Mouse (Mus musculus): Measurements from ENCODE around the gene Gcnt4. TPM values are rescaled to one million over a fixed set of nuclear protein-coding genes. Genes with fewer than 3 reads are reported as not detected.
"Not testable (repeated sequence)": the region's sequence is repeated elsewhere in the genome, so short reads cannot be mapped to it uniquely, and the experiment has no call there.

Gcnt4 gene
- 0.34 and 0.40 TPM in 2 replicates for polyA plus RNA-seq (2016; fragmentation: Nextera tagmentation; extraction: Ambion mirVana)

GRCm38 (mm10) chr13:96923999-96924961, at the start of gene Gcnt4:
TSS of gene Gcnt4 (plus strand) at chr13:96924689.
- peak; percentile 74 for ATAC-seq (ENCODE audit: low FRiP score)

GRCm38 (mm10) chr13:96878220-96879057, 46.0 kb upstream of the Gcnt4 start:
- H3K9me3 ChIP-seq (replicated peaks): no peaks in the 10 kb centered on the region
- ATAC-seq (ENCODE audit: low FRiP score): no peak
- H3K4me2 ChIP-seq (replicated peaks): no peak overlapping the region
- H3K27me3 ChIP-seq: no peaks in the 10 kb centered on the region
- H3K27ac ChIP-seq: no peak overlapping the region
- H3K4me3 ChIP-seq: no peak overlapping the region
- H3K9ac ChIP-seq: no peak overlapping the region
- no peaks in the 10 kb centered on the region for H3K36me3 ChIP-seq
- 73% methylated on average over 12 of the region's 12 CpGs for WGBS
- no peaks in the 10 kb centered on the region for H3K4me1 ChIP-seq

More at GRCm38 (mm10) chr13:96923999-96924961, at the start of gene Gcnt4:
- Histone ChIP-seq H3K4me1 (peaks cover 24% of the 10 kb centered on the region), H3K36me3 (no peaks in the 10 kb centered on the region), H3K27me3 (peaks cover 48% of the 10 kb centered on the region), H3K4me3 (peak within 1 kb of the TSS; percentile 68), H3K9ac (peak within 1 kb of the TSS; percentile 64), H3K4me2 (replicated peaks) (peak within 1 kb of the TSS; percentile 100), H3K27ac (no peak within 1 kb of the TSS), H3K9me3 (replicated peaks) (no peaks in the 10 kb centered on the region)
- 9% methylated on average over 56 of the region's 56 CpGs for WGBS

GRCm38 (mm10) chr13:96884534-96884933, 40.0 kb upstream of the Gcnt4 start:
- H3K27ac ChIP-seq: no peak overlapping the region
- H3K4me3 ChIP-seq: no peak overlapping the region
- no peak overlapping the region for H3K4me2 ChIP-seq (replicated peaks)
- no peaks in the 10 kb centered on the region for H3K9me3 ChIP-seq (replicated peaks)
- H3K9ac ChIP-seq: no peak overlapping the region
- H3K4me1 ChIP-seq: no peaks in the 10 kb centered on the region
- WGBS: 28% methylated on average over 1 of the region's 1 CpGs
- no peaks in the 10 kb centered on the region for H3K36me3 ChIP-seq
- no peak for ATAC-seq (ENCODE audit: low FRiP score)
- no peaks in the 10 kb centered on the region for H3K27me3 ChIP-seq

GRCm38 (mm10) chr13:96889985-96890384, 34.5 kb upstream of the Gcnt4 start:
- no peak overlapping the region for H3K4me3 ChIP-seq
- 65% methylated on average over 2 of the region's 2 CpGs for WGBS

GRCm38 (mm10) chr13:96895144-96895543, 29.3 kb upstream of the Gcnt4 start:
- H3K9ac ChIP-seq: no peak overlapping the region
- no peak overlapping the region for H3K4me3 ChIP-seq
- WGBS: 89% methylated on average over 2 of the region's 2 CpGs
- no peaks in the 10 kb centered on the region for H3K36me3 ChIP-seq
- H3K4me1 ChIP-seq: no peaks in the 10 kb centered on the region
- no peak for ATAC-seq (ENCODE audit: low FRiP score)
- no peak overlapping the region for H3K27ac ChIP-seq
- H3K27me3 ChIP-seq: no peaks in the 10 kb centered on the region
- H3K4me2 ChIP-seq (replicated peaks): no peak overlapping the region
- H3K9me3 ChIP-seq (replicated peaks): no peaks in the 10 kb centered on the region

More at GRCm38 (mm10) chr13:96889985-96890384, 34.5 kb upstream of the Gcnt4 start:
- Histone ChIP-seq H3K4me1 (no peaks in the 10 kb centered on the region), H3K27ac (no peak overlapping the region), H3K36me3 (no peaks in the 10 kb centered on the region), H3K9me3 (replicated peaks) (no peaks in the 10 kb centered on the region), H3K4me2 (replicated peaks) (no peak overlapping the region), H3K9ac (no peak overlapping the region), H3K27me3 (no peaks in the 10 kb centered on the region)
- ATAC-seq (ENCODE audit: low FRiP score): no peak

- ATAC-seq (ENCODE audit: low FRiP score): no peak
- H3K27ac ChIP-seq: no peak overlapping the region
- WGBS: 71% methylated on average over 3 of the region's 3 CpGs
- H3K36me3 ChIP-seq: no peaks in the 10 kb centered on the region
- no peak overlapping the region for H3K9ac ChIP-seq
- H3K4me3 ChIP-seq: no peak overlapping the region
- H3K4me1 ChIP-seq: no peaks in the 10 kb centered on the region
- no peaks in the 10 kb centered on the region for H3K27me3 ChIP-seq
- no peaks in the 10 kb centered on the region for H3K9me3 ChIP-seq (replicated peaks)
- H3K4me2 ChIP-seq (replicated peaks): no peak overlapping the region
These were observed 17.8 kb upstream of the Gcnt4 start for GRCm38 (mm10) chr13:96906717-96907116.

GRCm38 (mm10) chr13:96911202-96911601, 13.3 kb upstream of the Gcnt4 start:
- 88% methylated on average over 3 of the region's 3 CpGs for WGBS
- Histone ChIP-seq H3K36me3 (no peaks in the 10 kb centered on the region), H3K9me3 (replicated peaks) (no peaks in the 10 kb centered on the region), H3K27me3 (no peaks in the 10 kb centered on the region), H3K4me1 (no peaks in the 10 kb centered on the region), H3K4me3 (no peak overlapping the region), H3K27ac (no peak overlapping the region), H3K9ac (no peak overlapping the region), H3K4me2 (replicated peaks) (no peak overlapping the region)
- no peak for ATAC-seq (ENCODE audit: low FRiP score)

- peaks cover 14% of the 10 kb centered on the region for H3K4me1 ChIP-seq
- H3K36me3 ChIP-seq; H3K4me3 ChIP-seq; H3K4me2 ChIP-seq (replicated peaks); H3K27ac ChIP-seq; H3K9ac ChIP-seq; ATAC-seq (ENCODE audit: low FRiP score); H3K9me3 ChIP-seq (replicated peaks): not testable (repeated sequence)
- 94% methylated on average over 4 of the region's 4 CpGs for WGBS
- peaks cover 44% of the 10 kb centered on the region for H3K27me3 ChIP-seq
These were observed 1.4 kb upstream of the Gcnt4 start for GRCm38 (mm10) chr13:96923134-96923533.

GRCm38 (mm10) chr13:96924985-96925745, 676 bp downstream of the Gcnt4 start:
- H3K27ac ChIP-seq: no peak overlapping the region
- no peaks in the 10 kb centered on the region for H3K9me3 ChIP-seq (replicated peaks)
- peak overlapping the region; percentile 100 for H3K4me2 ChIP-seq (replicated peaks)
- peaks cover 24% of the 10 kb centered on the region for H3K4me1 ChIP-seq
- ATAC-seq (ENCODE audit: low FRiP score): peak; percentile 64
- H3K36me3 ChIP-seq: no peaks in the 10 kb centered on the region
- peak overlapping the region; percentile 64 for H3K9ac ChIP-seq
- peak overlapping the region; percentile 68 for H3K4me3 ChIP-seq
- H3K27me3 ChIP-seq: peaks cover 48% of the 10 kb centered on the region
- WGBS: under 1% methylated on average over 50 of the region's 53 CpGs

- no peaks in the 10 kb centered on the region for H3K9me3 ChIP-seq (replicated peaks)
- 40% methylated on average over 10 of the region's 10 CpGs for WGBS
- no peak overlapping the region for H3K4me3 ChIP-seq
- H3K27ac ChIP-seq: no peak overlapping the region
- no peak for ATAC-seq (ENCODE audit: low FRiP score)
- peaks cover 48% of the 10 kb centered on the region for H3K27me3 ChIP-seq
- no peak overlapping the region for H3K9ac ChIP-seq
- H3K4me2 ChIP-seq (replicated peaks): no peak overlapping the region
- H3K36me3 ChIP-seq: no peaks in the 10 kb centered on the region
- peaks cover 24% of the 10 kb centered on the region for H3K4me1 ChIP-seq
These were observed 1.7 kb downstream of the Gcnt4 start for GRCm38 (mm10) chr13:96925991-96926725.

GRCm38 (mm10) chr13:96927781-96928180, 3.3 kb downstream of the Gcnt4 start:
- WGBS: 88% methylated on average over 1 of the region's 1 CpGs
- Histone ChIP-seq H3K9ac (no peak overlapping the region), H3K27me3 (peaks cover 48% of the 10 kb centered on the region), H3K36me3 (no peaks in the 10 kb centered on the region), H3K4me2 (replicated peaks) (no peak overlapping the region), H3K4me1 (peaks cover 24% of the 10 kb centered on the region), H3K27ac (no peak overlapping the region), H3K4me3 (no peak overlapping the region), H3K9me3 (replicated peaks) (no peaks in the 10 kb centered on the region)
- no peak for ATAC-seq (ENCODE audit: low FRiP score)

Measured in hindbrain, embryonic 12.5 days (tissue).